ENCODE assay signal across 30 mouse cellular contexts in genomic region chr7:13264396-13264795, GRCm38 (mm10). TPM values are rescaled to one million over a fixed set of nuclear protein-coding genes. Genes with fewer than 3 reads are reported as not detected.
DNase-seq lines count a peak whose midpoint lies in the region; ATAC-seq and TF ChIP-seq lines count a peak whose summit lies in the region.
"Had no signal": no experiment of that assay in that cellular context is flagged by ENCODE, and none has a peak within 500 bp of the region (broad histone marks: within the 10 kb centered on the region; RNA-seq: fewer than 3 reads in every experiment).

No protein-coding gene starts in this region.

- H3K4me2 ChIP-seq in forebrain, embryonic 12.5 days: no peak overlapping the region
- no peak overlapping the region for H3K4me2 ChIP-seq in midbrain, embryonic 16.5 days (ENCODE audit: low read length)
- no peak overlapping the region for H3K4me2 ChIP-seq in midbrain, postnatal 0 days (ENCODE audit: low read depth, low read length, poor library complexity, severe bottlenecking)
- no peak overlapping the region for H3K4me2 ChIP-seq in forebrain, embryonic 14.5 days (ENCODE audit: low read length)
- H3K4me2 ChIP-seq: limb, embryonic 13.5 days; lung, embryonic 15.5 days; midbrain, embryonic 11.5 days had no signal

- no peaks in the 10 kb centered on the region for H3K36me3 ChIP-seq in forebrain, embryonic 12.5 days (replicated peaks)
- peaks cover 8% of the 10 kb centered on the region; the same call in 1 of the 2 replicates for H3K36me3 ChIP-seq in forebrain, embryonic 10.5 days (replicated peaks)
- peaks cover 10% of the 10 kb centered on the region; the same call in 1 of the 2 replicates for H3K36me3 ChIP-seq in midbrain, embryonic 16.5 days (ENCODE audit: control insufficient read depth, insufficient read depth, low read length)
- peaks cover 14% of the 10 kb centered on the region for H3K36me3 ChIP-seq in midbrain, postnatal 0 days (ENCODE audit: insufficient read depth, low read length)
- no peaks in the 10 kb centered on the region for H3K36me3 ChIP-seq in forebrain, embryonic 14.5 days (ENCODE audit: control insufficient read depth, insufficient read depth, low read length)
- H3K36me3 ChIP-seq: lung, embryonic 15.5 days had no signal

- no peaks in the 10 kb centered on the region for H3K9me3 ChIP-seq in forebrain, embryonic 12.5 days
- H3K9me3 ChIP-seq in forebrain, embryonic 10.5 days: 0 out of 2 replicates have a peak, but pooled peaks cover 4% of the 10 kb centered on the region
- no peaks in the 10 kb centered on the region for H3K9me3 ChIP-seq in midbrain, embryonic 16.5 days (replicated peaks; ENCODE audit: control insufficient read depth, low read length, poor library complexity, severe bottlenecking)
- H3K9me3 ChIP-seq in midbrain, postnatal 0 days (ENCODE audit: low read length): no peaks in the 10 kb centered on the region
- no peaks in the 10 kb centered on the region for H3K9me3 ChIP-seq in forebrain, embryonic 14.5 days (replicated peaks; ENCODE audit: control insufficient read depth, low read length)
- H3K9me3 ChIP-seq: G1E; limb, embryonic 13.5 days; lung, embryonic 15.5 days had no signal

- TF ChIP-seq CTCF in midbrain, postnatal 0 days (IDR thresholded peaks at IDR 0.05): no peak

- no peaks in the 10 kb centered on the region for H3K4me1 ChIP-seq in forebrain, embryonic 12.5 days
- 0 out of 2 replicates have a peak, but pooled peaks cover 3% of the 10 kb centered on the region for H3K4me1 ChIP-seq in forebrain, embryonic 10.5 days
- no peaks in the 10 kb centered on the region for H3K4me1 ChIP-seq in midbrain, embryonic 16.5 days (ENCODE audit: control insufficient read depth, insufficient read depth, low read length)
- no peaks in the 10 kb centered on the region for H3K4me1 ChIP-seq in midbrain, postnatal 0 days (ENCODE audit: insufficient read depth, low read length)
- H3K4me1 ChIP-seq in forebrain, embryonic 14.5 days (ENCODE audit: control insufficient read depth, insufficient read depth, low read length): no peaks in the 10 kb centered on the region
- H3K4me1 ChIP-seq: limb, embryonic 13.5 days; lung, embryonic 15.5 days had no signal

- ATAC-seq in forebrain, embryonic 12.5 days (ENCODE audit: low FRiP score): peak; percentile 31; the same call in 1 of the 2 replicates
- 0 out of 2 replicates have a peak, but pooled peaks have one; percentile 22 for ATAC-seq in midbrain, embryonic 16.5 days
- ATAC-seq in midbrain, postnatal 0 days (ENCODE audit: low FRiP score): no peak
- ATAC-seq in forebrain, embryonic 14.5 days: peak; percentile 53; the same call in 1 of the 2 replicates
- ATAC-seq: inflammation-experienced regulatory T-cells, adult 6 months had no signal

- no peak overlapping the region for H3K4me3 ChIP-seq in forebrain, embryonic 12.5 days (replicated peaks)
- no peak overlapping the region for H3K4me3 ChIP-seq in forebrain, embryonic 10.5 days
- no peak overlapping the region for H3K4me3 ChIP-seq in midbrain, embryonic 16.5 days (ENCODE audit: low read depth, low read length)
- no peak overlapping the region for H3K4me3 ChIP-seq in midbrain, postnatal 0 days (ENCODE audit: low read depth, low read length)
- no peak overlapping the region for H3K4me3 ChIP-seq in forebrain, embryonic 14.5 days (ENCODE audit: low read depth, low read length)
- H3K4me3 ChIP-seq: heart, adult 2 months; limb, embryonic 13.5 days; lung, embryonic 15.5 days had no signal

- DNase-seq in forebrain, embryonic 10.5 days (ENCODE audit: extremely low spot score, low spot score): no peak
- no peak for DNase-seq in midbrain, postnatal 0 days (ENCODE audit: low spot score)
- peak; percentile 33 for DNase-seq in forebrain, embryonic 14.5 days (ENCODE audit: low spot score)
- peak; percentile 75 for DNase-seq in retina, postnatal 1 day
- no peak for DNase-seq in right cerebral cortex, postnatal 10 days (ENCODE audit: low spot score in 2 of 2)
- DNase-seq in embryo, embryonic 10.5 days (ENCODE audit: low spot score): no peak
- DNase-seq: adrenal gland, postnatal 10 days; cerebellum, adult 11 months; embryo, embryonic 11 days; heart, adult 2 months; heart, postnatal 36 days; kidney, adult 2 months; kidney, postnatal 10 days; lung, postnatal 4 days; right cerebral cortex, postnatal 4 days; thymus, adult 2 months had no signal

- peaks cover 10% of the 10 kb centered on the region; the same call in 1 of the 2 replicates for H3K27me3 ChIP-seq in forebrain, embryonic 12.5 days
- H3K27me3 ChIP-seq in forebrain, embryonic 10.5 days (ENCODE audit: poor library complexity, severe bottlenecking): peaks cover 11% of the 10 kb centered on the region
- no peaks in the 10 kb centered on the region for H3K27me3 ChIP-seq in midbrain, embryonic 16.5 days (ENCODE audit: control insufficient read depth, insufficient read depth, low read depth, low read length)
- no peaks in the 10 kb centered on the region for H3K27me3 ChIP-seq in midbrain, postnatal 0 days (ENCODE audit: insufficient read depth, low read length)
- H3K27me3 ChIP-seq in forebrain, embryonic 14.5 days (replicated peaks; ENCODE audit: control insufficient read depth, insufficient read depth, low read length): no peaks in the 10 kb centered on the region
- H3K27me3 ChIP-seq: limb, embryonic 13.5 days; lung, embryonic 15.5 days had no signal

- no peak overlapping the region for H3K9ac ChIP-seq in forebrain, embryonic 12.5 days
- no peak overlapping the region for H3K9ac ChIP-seq in midbrain, embryonic 16.5 days (ENCODE audit: low read depth, low read length)
- no peak overlapping the region for H3K9ac ChIP-seq in midbrain, postnatal 0 days (replicated peaks; ENCODE audit: low read length, poor library complexity, severe bottlenecking)
- H3K9ac ChIP-seq in forebrain, embryonic 14.5 days (ENCODE audit: low read length): no peak overlapping the region
- H3K9ac ChIP-seq: limb, embryonic 13.5 days; liver, embryonic 14.5 days; lung, embryonic 15.5 days had no signal

- no peak overlapping the region for H3K27ac ChIP-seq in forebrain, embryonic 12.5 days
- H3K27ac ChIP-seq in forebrain, embryonic 10.5 days: no peak overlapping the region
- H3K27ac ChIP-seq in midbrain, embryonic 16.5 days (ENCODE audit: low read length): no peak overlapping the region
- no peak overlapping the region for H3K27ac ChIP-seq in midbrain, postnatal 0 days (ENCODE audit: low read depth, low read length)
- no peak overlapping the region for H3K27ac ChIP-seq in forebrain, embryonic 14.5 days (ENCODE audit: low read depth, low read length)
- H3K27ac ChIP-seq: heart, adult 2 months; limb, embryonic 13.5 days; liver, embryonic 14.5 days; lung, embryonic 15.5 days had no signal

- WGBS in forebrain, embryonic 12.5 days: 48% methylated on average over 2 of the region's 2 CpGs
- WGBS in forebrain, embryonic 10.5 days: 55% methylated on average over 2 of the region's 2 CpGs
- WGBS in midbrain, embryonic 16.5 days: 54% methylated on average over 2 of the region's 2 CpGs
- 56% methylated on average over 2 of the region's 2 CpGs for WGBS in midbrain, postnatal 0 days
- WGBS in forebrain, embryonic 14.5 days: 18% methylated on average over 2 of the region's 2 CpGs

RNA-seq across cellular contexts. Expression of gene Lig1, which starts 12.7 kb away (rescaled TPM):
- 137 and 140 TPM in 2 replicates for polyA plus RNA-seq in forebrain, embryonic 12.5 days (2016; fragmentation: Nextera tagmentation; extraction: Ambion mirVana)
- 189 TPM in 2 replicates for polyA plus RNA-seq in forebrain, embryonic 10.5 days (2016; fragmentation: Nextera tagmentation; extraction: Ambion mirVana)
- polyA plus RNA-seq in midbrain, embryonic 16.5 days (2015; fragmentation: Nextera tagmentation; extraction: Ambion mirVana): 31.7 and 33.6 TPM in 2 replicates
- total RNA-seq in midbrain, postnatal 0 days (2014; rRNA removed): 14.3 and 15.9 TPM in 2 replicates
- 33.7 and 35.3 TPM in 2 replicates for polyA plus RNA-seq in midbrain, postnatal 0 days (2015; fragmentation: Nextera tagmentation; extraction: Ambion mirVana)
- 54.9 and 62.0 TPM in 2 replicates for polyA plus RNA-seq in forebrain, embryonic 14.5 days (2014; fragmentation: Nextera tagmentation; extraction: Ambion mirVana)

RNA-seq across cellular contexts. Expression of gene Zswim9, which starts 14.1 kb away (rescaled TPM):
- 15.8 and 19.0 TPM in 2 replicates for polyA plus RNA-seq in forebrain, embryonic 12.5 days (2016; fragmentation: Nextera tagmentation; extraction: Ambion mirVana)
- 10.3 and 10.8 TPM in 2 replicates for polyA plus RNA-seq in forebrain, embryonic 10.5 days (2016; fragmentation: Nextera tagmentation; extraction: Ambion mirVana)
- 12.9 and 15.2 TPM in 2 replicates for polyA plus RNA-seq in midbrain, embryonic 16.5 days (2015; fragmentation: Nextera tagmentation; extraction: Ambion mirVana)
- total RNA-seq in midbrain, postnatal 0 days (2014; rRNA removed): 10.9 and 11.5 TPM in 2 replicates
- polyA plus RNA-seq in midbrain, postnatal 0 days (2015; fragmentation: Nextera tagmentation; extraction: Ambion mirVana): 6.6 and 8.1 TPM in 2 replicates
- 7.1 and 9.0 TPM in 2 replicates for polyA plus RNA-seq in forebrain, embryonic 14.5 days (2014; fragmentation: Nextera tagmentation; extraction: Ambion mirVana)

RNA-seq across cellular contexts. Expression of gene Vmn1r89, which starts 51.6 kb away (rescaled TPM):
- polyA plus RNA-seq in forebrain, embryonic 12.5 days (2016; fragmentation: Nextera tagmentation; extraction: Ambion mirVana): not detected in 2 replicates
- not detected in 2 replicates for polyA plus RNA-seq in forebrain, embryonic 10.5 days (2016; fragmentation: Nextera tagmentation; extraction: Ambion mirVana)
- not detected in 2 replicates for polyA plus RNA-seq in midbrain, embryonic 16.5 days (2015; fragmentation: Nextera tagmentation; extraction: Ambion mirVana)
- total RNA-seq in midbrain, postnatal 0 days (2014; rRNA removed): not detected in 2 replicates
- not detected in 2 replicates for polyA plus RNA-seq in midbrain, postnatal 0 days (2015; fragmentation: Nextera tagmentation; extraction: Ambion mirVana)
- polyA plus RNA-seq in forebrain, embryonic 14.5 days (2014; fragmentation: Nextera tagmentation; extraction: Ambion mirVana): not detected in 2 replicates
- total RNA-seq: adrenal gland, postnatal 10 days; gastrocnemius, adult 8-10 months; heart, adult 2 months; heart, postnatal 36 days; layer of hippocampus, adult 18-20 months; layer of hippocampus, postnatal 25 days; left cerebral cortex, postnatal 14 days had no signal
- polyA plus RNA-seq: G1E; heart, adult 2 months; heart, embryonic 14.5 days; inflammation-experienced regulatory T-cells, adult 6 months; kidney, adult 2 months; limb, embryonic 13.5 days; liver, embryonic 14.5 days; lung, embryonic 15.5 days; midbrain, embryonic 11.5 days; stomach, embryonic 16.5 days; thymus, adult 2 months had no signal

Comparison
In these comparisons a context has a peak if more than half of its experiments do, and no peak if none do; other contexts are left out.
1. DNase-seq: peak in forebrain, embryonic 14.5 days (single experiment) and retina, postnatal 1 day (single experiment); none in forebrain, embryonic 10.5 days (single experiment), midbrain, postnatal 0 days (single experiment), right cerebral cortex, postnatal 10 days (0 of 2) and embryo, embryonic 10.5 days (single experiment).